Mouse (Mus musculus): ENCODE measurements around the gene Arhgef7. TPM values are rescaled to one million over a fixed set of nuclear protein-coding genes. Genes with fewer than 3 reads are reported as not detected.

The Arhgef7 gene
- polyA plus RNA-seq, 1 experiment from 2014 or later: 27.3 TPM

DNA sequence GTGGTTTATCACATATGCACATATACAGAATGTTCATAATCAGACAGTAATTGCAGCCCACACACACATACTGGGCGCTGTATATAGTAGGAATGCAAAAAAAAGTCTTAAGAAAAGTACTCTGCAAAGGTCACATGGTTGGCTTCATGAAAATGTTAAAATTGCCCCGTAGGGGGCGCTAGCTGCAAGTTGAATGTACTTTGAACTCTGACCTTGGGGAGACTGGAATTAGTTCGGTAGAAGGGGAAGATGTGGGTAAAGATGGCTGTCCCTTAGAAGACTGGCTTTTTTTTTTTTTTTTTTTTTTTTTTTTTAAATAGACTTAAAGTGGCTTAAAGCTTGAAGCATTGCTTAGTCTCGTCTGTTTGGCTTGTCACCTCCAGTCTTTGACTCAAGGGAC lies 28.4 kb downstream of the Arhgef7 start:
- WGBS: 17% methylated on average over 5 of the region's 5 CpGs
- no peak overlapping the region for H3K9ac ChIP-seq (ENCODE audit: low read depth, low read length)
- ATAC-seq (replicated peaks; ENCODE audit: low FRiP score, low read depth): no peak
- H3K4me2 ChIP-seq (ENCODE audit: low read length): no peak overlapping the region
- no peaks in the 10 kb centered on the region for H3K27me3 ChIP-seq (ENCODE audit: insufficient read depth, low read length)
- TF ChIP-seq CTCF (IDR thresholded peaks at IDR 0.05; ENCODE audit: low read depth): peak; percentile 79
- no peak overlapping the region for H3K27ac ChIP-seq
- H3K4me3 ChIP-seq (replicated peaks; ENCODE audit: low read depth, low read length): no peak overlapping the region
- peak; percentile 82 for DNase-seq (ENCODE audit: low spot score)
- H3K4me1 ChIP-seq (replicated peaks; ENCODE audit: insufficient read depth, low read length): peaks cover 14% of the 10 kb centered on the region; the same call in 1 of the 2 replicates
- no peaks in the 10 kb centered on the region for H3K36me3 ChIP-seq (ENCODE audit: insufficient read depth, low read length)
- H3K9me3 ChIP-seq (replicated peaks; ENCODE audit: low read length): no peaks in the 10 kb centered on the region

DNA sequence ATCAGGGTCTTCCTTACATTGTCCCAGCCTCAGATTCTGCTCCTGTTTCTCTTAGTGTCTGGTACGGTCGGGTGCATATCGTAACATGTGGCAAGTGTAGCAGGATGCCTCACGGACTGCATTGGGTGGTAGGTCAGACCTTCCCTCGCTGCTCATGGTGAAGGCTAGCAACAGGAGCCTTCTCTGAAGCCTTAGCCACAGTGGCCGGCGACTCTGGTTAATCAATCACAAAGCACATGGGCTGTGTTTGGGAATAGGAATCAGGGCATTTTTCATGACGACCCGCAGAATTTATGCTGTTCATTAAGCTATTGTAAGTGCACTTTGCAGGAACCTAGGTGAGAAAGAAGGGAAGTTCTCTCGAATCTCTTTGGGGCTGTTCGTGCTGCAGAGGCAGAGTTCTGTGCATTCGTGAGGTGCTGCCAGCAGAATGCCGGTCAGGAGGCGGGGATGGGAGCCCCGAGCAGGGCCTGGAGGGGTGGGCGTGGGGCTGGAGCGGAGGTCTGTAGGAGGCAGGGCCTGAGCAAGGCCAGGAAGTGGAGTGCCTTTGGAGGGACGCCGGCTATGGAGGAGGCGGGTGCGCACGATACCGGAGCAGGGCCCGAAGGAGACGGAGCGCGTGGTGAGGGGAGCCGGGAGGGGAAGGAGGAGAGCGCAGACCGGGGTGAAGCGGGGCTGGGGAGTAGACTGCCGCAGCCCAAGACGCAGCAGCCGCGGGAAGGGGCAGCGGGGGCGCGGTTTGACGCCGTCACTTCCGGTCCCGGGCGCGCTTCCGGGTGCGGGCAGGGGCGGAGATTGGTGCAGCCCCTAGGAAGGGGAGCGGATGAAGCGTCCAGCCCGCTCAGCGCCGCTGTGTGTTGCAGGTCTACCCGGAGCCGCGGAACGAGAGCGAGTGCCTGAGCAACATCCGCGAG lies 30.3 kb downstream of the Arhgef7 start:
- peak overlapping the region; percentile 92 for H3K4me2 ChIP-seq (ENCODE audit: low read length)
- H3K4me3 ChIP-seq (replicated peaks; ENCODE audit: low read depth, low read length): peak overlapping the region; percentile 80
- peak overlapping the region; percentile 95 for H3K27ac ChIP-seq
- peaks cover 14% of the 10 kb centered on the region; the same call in 1 of the 2 replicates for H3K4me1 ChIP-seq (replicated peaks; ENCODE audit: insufficient read depth, low read length)
- no peaks in the 10 kb centered on the region for H3K27me3 ChIP-seq (ENCODE audit: insufficient read depth, low read length)
- H3K9me3 ChIP-seq (replicated peaks; ENCODE audit: low read length): no peaks in the 10 kb centered on the region
- H3K36me3 ChIP-seq (ENCODE audit: insufficient read depth, low read length): no peaks in the 10 kb centered on the region
- ATAC-seq (replicated peaks; ENCODE audit: low FRiP score, low read depth) (peak; percentile 95), DNase-seq (ENCODE audit: low spot score) (peak; percentile 93)
- TF ChIP-seq CTCF (IDR thresholded peaks at IDR 0.05; ENCODE audit: low read depth): no peak
- 1% methylated on average over 50 of the region's 59 CpGs for WGBS
- peak overlapping the region; percentile 91 for H3K9ac ChIP-seq (ENCODE audit: low read depth, low read length)

DNA sequence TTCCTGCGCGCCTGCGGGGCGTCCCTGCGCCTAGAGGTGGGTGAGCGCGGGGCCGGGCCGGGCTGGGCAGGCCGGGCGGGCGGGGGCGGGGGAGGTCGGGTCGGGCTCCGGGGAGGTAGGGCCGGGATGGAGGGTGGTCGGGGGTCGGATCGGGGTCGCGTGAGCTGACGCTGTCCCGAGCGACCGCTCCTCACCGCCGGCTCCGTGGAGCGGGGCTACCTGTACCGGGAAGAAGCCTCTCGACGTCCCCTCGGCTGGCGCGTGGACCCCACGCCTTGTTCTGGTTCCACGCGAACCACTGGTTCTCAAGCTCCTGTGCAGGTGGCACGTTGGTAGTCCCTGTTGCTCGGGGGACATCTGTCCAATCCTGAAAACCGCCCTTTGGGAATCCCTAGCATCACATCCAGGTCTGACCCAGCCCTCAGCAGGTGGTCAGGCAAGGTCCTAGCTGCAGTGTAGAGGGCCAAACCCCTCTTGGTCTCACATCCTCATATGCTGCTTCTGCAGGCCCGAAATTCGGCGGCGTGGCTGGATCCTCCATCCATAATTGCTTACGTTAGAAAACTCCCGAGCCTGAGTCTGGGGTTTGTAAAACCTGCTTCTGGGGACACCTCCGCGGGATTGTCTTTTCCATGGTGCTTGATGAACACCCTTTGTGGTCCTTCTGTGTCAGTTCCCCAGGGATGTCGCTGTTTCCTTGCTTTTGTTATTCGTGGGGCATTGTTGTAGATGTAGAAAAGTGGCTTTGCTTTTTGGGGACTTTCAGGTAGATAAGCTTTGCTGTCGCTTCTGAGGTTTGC lies 31.2 kb downstream of the Arhgef7 start:
- Histone ChIP-seq H3K36me3 (ENCODE audit: insufficient read depth, low read length) (no peaks in the 10 kb centered on the region), H3K4me2 (ENCODE audit: low read length) (peak overlapping the region; percentile 92), H3K9ac (ENCODE audit: low read depth, low read length) (peak overlapping the region; percentile 91), H3K27me3 (ENCODE audit: insufficient read depth, low read length) (no peaks in the 10 kb centered on the region), H3K4me1 (replicated peaks; ENCODE audit: insufficient read depth, low read length) (peaks cover 14% of the 10 kb centered on the region; the same call in 1 of the 2 replicates), H3K4me3 (replicated peaks; ENCODE audit: low read depth, low read length) (peak overlapping the region; percentile 80), H3K27ac (peak overlapping the region; percentile 95), H3K9me3 (replicated peaks; ENCODE audit: low read length) (no peaks in the 10 kb centered on the region)
- 2% methylated on average over 37 of the region's 53 CpGs for WGBS
- peak; percentile 45; the same call in 1 of the 2 replicates for TF ChIP-seq CTCF (IDR thresholded peaks at IDR 0.05; ENCODE audit: low read depth)
- peak; percentile 50 for DNase-seq (ENCODE audit: low spot score)
- 0 out of 2 replicates have a peak, but pooled peaks have one; percentile 23 for ATAC-seq (replicated peaks; ENCODE audit: low FRiP score, low read depth)

DNA sequence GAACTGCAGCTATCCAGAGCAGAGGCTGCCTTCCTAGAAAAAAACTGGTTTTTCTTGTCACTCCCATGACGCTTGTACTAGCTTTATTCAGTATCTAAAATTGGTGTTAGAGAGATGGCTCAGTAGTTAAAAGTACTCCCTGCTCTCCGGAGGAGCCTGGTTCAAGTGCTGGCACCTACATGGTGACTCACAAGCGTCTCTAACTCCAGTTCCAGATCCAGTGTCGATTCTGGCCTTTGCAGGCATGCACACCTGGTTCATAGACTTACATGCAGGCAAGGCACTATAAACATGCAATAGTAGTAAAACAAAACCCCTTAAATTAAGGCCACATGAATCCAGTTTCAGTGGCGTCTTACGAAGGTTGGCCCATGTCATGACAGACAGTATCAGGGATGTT lies 34.0 kb downstream of the Arhgef7 start:
- Histone ChIP-seq H3K4me2 (ENCODE audit: low read length) (no peak overlapping the region), H3K27me3 (ENCODE audit: insufficient read depth, low read length) (no peaks in the 10 kb centered on the region), H3K4me1 (replicated peaks; ENCODE audit: insufficient read depth, low read length) (peaks cover 14% of the 10 kb centered on the region; the same call in 1 of the 2 replicates), H3K9ac (ENCODE audit: low read depth, low read length) (no peak overlapping the region), H3K4me3 (replicated peaks; ENCODE audit: low read depth, low read length) (no peak overlapping the region), H3K27ac (no peak overlapping the region), H3K36me3 (ENCODE audit: insufficient read depth, low read length) (0 out of 2 replicates have a peak, but pooled peaks cover 3% of the 10 kb centered on the region), H3K9me3 (replicated peaks; ENCODE audit: low read length) (no peaks in the 10 kb centered on the region)
- no peak for TF ChIP-seq CTCF (IDR thresholded peaks at IDR 0.05; ENCODE audit: low read depth)
- 89% methylated on average over 6 of the region's 6 CpGs for WGBS
- ATAC-seq (replicated peaks; ENCODE audit: low FRiP score, low read depth) (no peak), DNase-seq (ENCODE audit: low spot score) (no peak)

DNA sequence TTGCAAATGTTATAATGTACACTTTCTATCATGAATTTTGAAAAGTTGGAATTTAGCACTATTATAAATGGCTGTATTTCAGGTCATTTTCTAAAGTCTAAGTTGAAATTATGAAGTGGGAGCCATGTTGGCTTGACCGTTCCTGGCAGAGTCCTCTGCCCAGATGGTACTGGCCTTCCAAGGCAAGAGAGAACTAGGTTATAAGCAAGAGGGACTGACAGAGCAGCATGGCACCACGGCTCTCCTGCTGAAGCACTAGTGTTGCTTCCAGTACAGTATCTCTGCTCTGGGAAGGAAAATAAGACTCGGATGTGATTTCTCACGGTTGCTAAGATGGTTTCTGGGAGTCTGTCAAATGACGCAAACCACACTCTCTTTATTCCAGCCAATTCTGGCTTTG lies 34.5 kb downstream of the Arhgef7 start:
- DNase-seq (ENCODE audit: low spot score): no peak
- Histone ChIP-seq H3K4me2 (ENCODE audit: low read length) (no peak overlapping the region), H3K4me1 (replicated peaks; ENCODE audit: insufficient read depth, low read length) (peaks cover 13% of the 10 kb centered on the region; the same call in 1 of the 2 replicates), H3K27ac (no peak overlapping the region), H3K36me3 (ENCODE audit: insufficient read depth, low read length) (0 out of 2 replicates have a peak, but pooled peaks cover 3% of the 10 kb centered on the region), H3K9ac (ENCODE audit: low read depth, low read length) (no peak overlapping the region), H3K9me3 (replicated peaks; ENCODE audit: low read length) (no peaks in the 10 kb centered on the region), H3K27me3 (ENCODE audit: insufficient read depth, low read length) (no peaks in the 10 kb centered on the region), H3K4me3 (replicated peaks; ENCODE audit: low read depth, low read length) (no peak overlapping the region)
- no peak for TF ChIP-seq CTCF (IDR thresholded peaks at IDR 0.05; ENCODE audit: low read depth)
- WGBS: 86% methylated on average over 5 of the region's 5 CpGs
- no peak for ATAC-seq (replicated peaks; ENCODE audit: low FRiP score, low read depth)

DNA sequence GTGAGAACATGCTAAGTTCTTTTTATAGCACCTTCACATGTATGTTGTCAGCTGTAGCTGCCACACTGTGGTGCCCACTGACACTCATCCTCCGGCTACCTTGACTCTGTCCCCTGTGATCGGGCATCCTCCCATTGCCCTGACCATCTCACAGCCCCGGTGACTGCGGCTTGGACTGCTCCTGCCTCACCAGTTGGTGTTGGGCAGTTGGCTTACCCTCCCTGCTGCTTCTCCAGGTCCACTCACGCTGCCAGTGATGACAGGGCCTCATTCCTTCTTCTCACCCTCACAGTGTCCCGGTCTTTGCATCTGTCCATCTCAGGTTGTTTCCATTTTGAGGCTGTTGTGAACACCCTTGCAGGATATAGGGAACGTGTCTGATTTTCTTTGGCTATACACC lies 35.3 kb downstream of the Arhgef7 start:
- no peak for DNase-seq (ENCODE audit: low spot score)
- no peak overlapping the region for H3K4me3 ChIP-seq (replicated peaks; ENCODE audit: low read depth, low read length)
- no peak for TF ChIP-seq CTCF (IDR thresholded peaks at IDR 0.05; ENCODE audit: low read depth)
- WGBS: 96% methylated on average over 7 of the region's 7 CpGs
- H3K36me3 ChIP-seq (ENCODE audit: insufficient read depth, low read length): 0 out of 2 replicates have a peak, but pooled peaks cover 3% of the 10 kb centered on the region
- no peak overlapping the region for H3K9ac ChIP-seq (ENCODE audit: low read depth, low read length)
- H3K4me2 ChIP-seq (ENCODE audit: low read length): no peak overlapping the region
- H3K4me1 ChIP-seq (replicated peaks; ENCODE audit: insufficient read depth, low read length): peaks cover 7% of the 10 kb centered on the region; the same call in 1 of the 2 replicates
- H3K27me3 ChIP-seq (ENCODE audit: insufficient read depth, low read length): no peaks in the 10 kb centered on the region
- no peaks in the 10 kb centered on the region for H3K9me3 ChIP-seq (replicated peaks; ENCODE audit: low read length)
- no peak for ATAC-seq (replicated peaks; ENCODE audit: low FRiP score, low read depth)
- no peak overlapping the region for H3K27ac ChIP-seq

Measured in kidney, postnatal 0 days (tissue).